Mouse (Mus musculus): ENCODE measurements at regions not wholly inside any gene's neighbourhood (a gene's known extent, or its start where the extent isn't known, plus 50 kb on each side); places are given as distances from the start of the nearest gene placed in this dataset.

- Histone ChIP-seq H3K27ac (ENCODE audit: insufficient read depth, low read depth) (no peak overlapping the region), H3K4me1 (ENCODE audit: control insufficient read depth in 1 of 2, insufficient read depth in 2 of 2) (no peaks in the 10 kb centered on the region), H3K36me3 (replicated peaks in 1 of 2; ENCODE audit: control insufficient read depth in 1 of 2, insufficient read depth in 1 of 2, low read length in 1 of 2) (no peaks in the 10 kb centered on the region), H3K9ac (ENCODE audit: insufficient read depth, low read depth) (no peak overlapping the region), H3K79me2 (replicated peaks; ENCODE audit: control insufficient read depth, extremely low read depth, insufficient read depth, poor library complexity, severe bottlenecking) (no peaks in the 10 kb centered on the region), H3K4me3 (replicated peaks in 1 of 3; ENCODE audit: low read depth in 2 of 3, low read length in 2 of 3, poor library complexity in 1 of 3) (no peak overlapping the region), H3K9me3 (replicated peaks; ENCODE audit: low read length) (no peaks in the 10 kb centered on the region), H3K4me2 (ENCODE audit: insufficient read depth, low read depth, poor library complexity, severe bottlenecking) (no peak overlapping the region), H3K27me3 (replicated peaks) (no peaks in the 10 kb centered on the region)
- dilution Hi-C loops (cut with MboI; ENCODE audit: extremely low pct_ligation_motif_present, extremely low pct_unique_long_range_greater_than_20kb, low sequenced_read_pairs), result no loop called here
- in situ Hi-C loops (cut with MboI; ENCODE audit: low pct_ligation_motif_present, low pct_unique_long_range_greater_than_20kb, low sequenced_read_pairs), result no loop called here
- peak; percentile 55 for DNase-seq (ENCODE audit: extremely low read depth)
- TF ChIP-seq ZMIZ1 (IDR thresholded peaks at IDR 0.05; ENCODE audit: low read depth, low read length) (no peak), POLR2A (IDR thresholded peaks at IDR 0.05; ENCODE audit: low read depth, low read length) (no peak), RAD21 (IDR thresholded peaks at IDR 0.05; ENCODE audit: low read depth, low read length) (peak; percentile 68), SMC3 (IDR thresholded peaks at IDR 0.05; ENCODE audit: low read depth, low read length) (peak; percentile 52), CTCF (conservative IDR thresholded peaks at IDR 0.05 in 1 of 2, IDR thresholded peaks at IDR 0.05 in 1 of 2; ENCODE audit: low read depth in 2 of 2, low read length in 2 of 2) (peak; percentile 76 to 92)
These were observed 553.3 kb downstream of the Jrkl start for GRCm38 (mm10) chr9:12692329-12692728.

GRCm38 (mm10) chr9:12690948-12691279 lies 554.7 kb downstream of the Jrkl start:
- no peak for DNase-seq (ENCODE audit: extremely low read depth)
- no peaks in the 10 kb centered on the region for H3K9me3 ChIP-seq (replicated peaks; ENCODE audit: low read length)
- no peak overlapping the region for H3K4me2 ChIP-seq (ENCODE audit: insufficient read depth, low read depth, poor library complexity, severe bottlenecking)
- H3K27ac ChIP-seq (ENCODE audit: insufficient read depth, low read depth), result no peak overlapping the region
- H3K4me1 ChIP-seq (ENCODE audit: control insufficient read depth in 1 of 2, insufficient read depth in 2 of 2), result no peaks in the 10 kb centered on the region
- TF ChIP-seq HCFC1 (IDR thresholded peaks at IDR 0.05; ENCODE audit: low read depth, low read length) (no peak), MAZ (IDR thresholded peaks at IDR 0.05; ENCODE audit: low read depth, low read length) (no peak), CHD2 (IDR thresholded peaks at IDR 0.05; ENCODE audit: low read length) (no peak), EP300 (IDR thresholded peaks at IDR 0.05; ENCODE audit: low read length) (no peak)
- dilution Hi-C loops (cut with MboI; ENCODE audit: extremely low pct_ligation_motif_present, extremely low pct_unique_long_range_greater_than_20kb, low sequenced_read_pairs), result no loop called here
- H3K27me3 ChIP-seq (replicated peaks), result no peaks in the 10 kb centered on the region
- no peaks in the 10 kb centered on the region for H3K36me3 ChIP-seq (replicated peaks in 1 of 2; ENCODE audit: control insufficient read depth in 1 of 2, insufficient read depth in 1 of 2, low read length in 1 of 2)
- no peak overlapping the region for H3K4me3 ChIP-seq (replicated peaks in 1 of 3; ENCODE audit: low read depth in 2 of 3, low read length in 2 of 3, poor library complexity in 1 of 3)
- no peak overlapping the region for H3K9ac ChIP-seq (ENCODE audit: insufficient read depth, low read depth)
- H3K79me2 ChIP-seq (replicated peaks; ENCODE audit: control insufficient read depth, extremely low read depth, insufficient read depth, poor library complexity, severe bottlenecking), result no peaks in the 10 kb centered on the region
- in situ Hi-C loops (cut with MboI; ENCODE audit: low pct_ligation_motif_present, low pct_unique_long_range_greater_than_20kb, low sequenced_read_pairs), result no loop called here

- no peaks in the 10 kb centered on the region for H3K4me1 ChIP-seq (ENCODE audit: control insufficient read depth in 1 of 2, insufficient read depth in 2 of 2)
- in situ Hi-C loops (cut with MboI; ENCODE audit: low pct_ligation_motif_present, low pct_unique_long_range_greater_than_20kb, low sequenced_read_pairs), result no loop called here
These were observed 555.3 kb downstream of the Jrkl start for GRCm38 (mm10) chr9:12690182-12690947.

More at GRCm38 (mm10) chr9:12690182-12690947, 555.3 kb downstream of the Jrkl start:
- Histone ChIP-seq H3K9ac (ENCODE audit: insufficient read depth, low read depth) (no peak overlapping the region), H3K4me2 (ENCODE audit: insufficient read depth, low read depth, poor library complexity, severe bottlenecking) (no peak overlapping the region), H3K27me3 (replicated peaks) (no peaks in the 10 kb centered on the region), H3K27ac (ENCODE audit: insufficient read depth, low read depth) (no peak overlapping the region), H3K79me2 (replicated peaks; ENCODE audit: control insufficient read depth, extremely low read depth, insufficient read depth, poor library complexity, severe bottlenecking) (no peaks in the 10 kb centered on the region), H3K4me3 (replicated peaks in 1 of 3; ENCODE audit: low read depth in 2 of 3, low read length in 2 of 3, poor library complexity in 1 of 3) (no peak overlapping the region), H3K9me3 (replicated peaks; ENCODE audit: low read length) (no peaks in the 10 kb centered on the region), H3K36me3 (replicated peaks in 1 of 2; ENCODE audit: control insufficient read depth in 1 of 2, insufficient read depth in 1 of 2, low read length in 1 of 2) (no peaks in the 10 kb centered on the region)
- TF ChIP-seq MEF2A (IDR thresholded peaks at IDR 0.05; ENCODE audit: borderline replicate concordance, low read depth, low read length) (no peak), RAD21 (IDR thresholded peaks at IDR 0.05; ENCODE audit: low read depth, low read length) (no peak)
- no peak for DNase-seq (ENCODE audit: extremely low read depth)
- dilution Hi-C loops (cut with MboI; ENCODE audit: extremely low pct_ligation_motif_present, extremely low pct_unique_long_range_greater_than_20kb, low sequenced_read_pairs), result no loop called here
